ENCODE assay signal across 24 mouse cellular contexts in the genomic region with DNA sequence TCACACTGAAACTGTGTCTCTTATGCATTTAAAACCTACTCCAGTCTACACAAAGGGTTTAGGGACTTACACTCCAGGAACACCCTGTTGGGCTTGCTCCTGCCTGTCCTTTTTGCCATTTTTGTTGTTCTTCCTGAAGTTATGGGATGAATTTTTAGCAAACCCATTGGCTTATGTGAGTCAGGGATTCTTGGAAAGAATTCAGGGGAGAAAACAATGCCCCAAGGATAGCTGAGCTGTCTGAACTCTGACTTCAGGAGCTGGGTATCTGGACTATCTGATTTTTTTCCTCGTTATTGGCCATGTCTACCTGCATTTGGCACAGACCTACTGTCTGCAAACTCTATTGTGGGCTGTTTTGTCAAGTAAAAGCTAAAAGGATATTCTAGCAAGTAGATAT. TPM values are rescaled to one million over a fixed set of nuclear protein-coding genes. Genes with fewer than 3 reads are reported as not detected.
DNase-seq lines count a peak whose midpoint lies in the region; ATAC-seq and TF ChIP-seq lines count a peak whose summit lies in the region.
"Had no signal": no experiment of that assay in that cellular context is flagged by ENCODE, and none has a peak within 500 bp of the region (broad histone marks: within the 10 kb centered on the region; RNA-seq: fewer than 3 reads in every experiment).

No protein-coding gene starts in this region.

- ATAC-seq in midbrain, embryonic 13.5 days, result no peak
- ATAC-seq in midbrain, postnatal 0 days (ENCODE audit: low FRiP score), result no peak
- ATAC-seq in neural tube, embryonic 15.5 days (ENCODE audit: low FRiP score), result no peak
- ATAC-seq: CD4-positive, CD25-positive, alpha-beta regulatory T cell, adult 4 months; forebrain, embryonic 16.5 days had no signal

- H3K36me3 ChIP-seq in midbrain, embryonic 13.5 days, result no peaks in the 10 kb centered on the region; the same call in 1 of the 2 replicates
- 0 out of 2 replicates have a peak, but pooled peaks cover 2% of the 10 kb centered on the region for H3K36me3 ChIP-seq in midbrain, postnatal 0 days (ENCODE audit: insufficient read depth, low read length)
- H3K36me3 ChIP-seq in neural tube, embryonic 15.5 days, result no peaks in the 10 kb centered on the region
- H3K36me3 ChIP-seq: embryonic facial prominence, embryonic 13.5 days; embryonic facial prominence, embryonic 15.5 days; forebrain, embryonic 10.5 days; forebrain, embryonic 12.5 days; G1E had no signal

- H3K9me3 ChIP-seq in midbrain, embryonic 13.5 days, result no peaks in the 10 kb centered on the region
- no peaks in the 10 kb centered on the region for H3K9me3 ChIP-seq in midbrain, postnatal 0 days (ENCODE audit: low read length)
- H3K9me3 ChIP-seq in neural tube, embryonic 15.5 days (replicated peaks), result no peaks in the 10 kb centered on the region
- H3K9me3 ChIP-seq: embryonic facial prominence, embryonic 13.5 days; embryonic facial prominence, embryonic 15.5 days; forebrain, embryonic 10.5 days; forebrain, embryonic 12.5 days; G1E had no signal

- H3K27ac ChIP-seq in midbrain, embryonic 13.5 days, result 0 out of 2 replicates have a peak overlapping the region, but pooled peaks have one; percentile 19
- H3K27ac ChIP-seq in midbrain, postnatal 0 days (ENCODE audit: low read depth, low read length), result no peak overlapping the region
- no peak overlapping the region for H3K27ac ChIP-seq in neural tube, embryonic 15.5 days (replicated peaks)
- H3K27ac ChIP-seq: embryonic facial prominence, embryonic 13.5 days; embryonic facial prominence, embryonic 15.5 days; forebrain, embryonic 10.5 days; forebrain, embryonic 12.5 days had no signal

- peaks cover 19% of the 10 kb centered on the region; the same call in 1 of the 2 replicates for H3K4me1 ChIP-seq in midbrain, embryonic 13.5 days (replicated peaks)
- no peaks in the 10 kb centered on the region for H3K4me1 ChIP-seq in midbrain, postnatal 0 days (ENCODE audit: insufficient read depth, low read length)
- peaks cover 16% of the 10 kb centered on the region for H3K4me1 ChIP-seq in neural tube, embryonic 15.5 days
- H3K4me1 ChIP-seq: embryonic facial prominence, embryonic 15.5 days had no signal

- no peak overlapping the region for H3K4me2 ChIP-seq in midbrain, embryonic 13.5 days (replicated peaks)
- no peak overlapping the region for H3K4me2 ChIP-seq in midbrain, postnatal 0 days (ENCODE audit: low read depth, low read length, poor library complexity, severe bottlenecking)
- H3K4me2 ChIP-seq in neural tube, embryonic 15.5 days, result no peak overlapping the region
- H3K4me2 ChIP-seq: embryonic facial prominence, embryonic 13.5 days; embryonic facial prominence, embryonic 15.5 days; forebrain, embryonic 12.5 days had no signal

- H3K9ac ChIP-seq in midbrain, embryonic 13.5 days (replicated peaks), result no peak overlapping the region
- H3K9ac ChIP-seq in midbrain, postnatal 0 days (replicated peaks; ENCODE audit: low read length, poor library complexity, severe bottlenecking), result no peak overlapping the region
- no peak overlapping the region for H3K9ac ChIP-seq in neural tube, embryonic 15.5 days (replicated peaks)
- H3K9ac ChIP-seq: embryonic facial prominence, embryonic 13.5 days; embryonic facial prominence, embryonic 15.5 days; forebrain, embryonic 12.5 days had no signal

- no peak for TF ChIP-seq CTCF in midbrain, postnatal 0 days (IDR thresholded peaks at IDR 0.05)

- H3K27me3 ChIP-seq in midbrain, embryonic 13.5 days, result no peaks in the 10 kb centered on the region
- no peaks in the 10 kb centered on the region for H3K27me3 ChIP-seq in midbrain, postnatal 0 days (ENCODE audit: insufficient read depth, low read length)
- H3K27me3 ChIP-seq in neural tube, embryonic 15.5 days (replicated peaks), result no peaks in the 10 kb centered on the region
- H3K27me3 ChIP-seq: CH12.LX; embryonic facial prominence, embryonic 13.5 days; embryonic facial prominence, embryonic 15.5 days; forebrain, embryonic 12.5 days had no signal

- no peak overlapping the region for H3K4me3 ChIP-seq in midbrain, embryonic 13.5 days (replicated peaks)
- H3K4me3 ChIP-seq in midbrain, postnatal 0 days (ENCODE audit: low read depth, low read length), result no peak overlapping the region
- H3K4me3 ChIP-seq in neural tube, embryonic 15.5 days (replicated peaks), result no peak overlapping the region
- H3K4me3 ChIP-seq: embryonic facial prominence, embryonic 13.5 days; embryonic facial prominence, embryonic 15.5 days; erythroblast, embryonic 14.5 days; forebrain, embryonic 10.5 days; forebrain, embryonic 12.5 days had no signal

- no peak for DNase-seq in midbrain, postnatal 0 days (ENCODE audit: low spot score)
- DNase-seq in 3T3-L1 (ENCODE audit: low read depth, low spot score), result peak; percentile 51
- peak; percentile 70 for DNase-seq in Muller cell, postnatal 12 days (ENCODE audit: inconsistent ontology term)
- DNase-seq: adrenal gland, adult 2 months; adrenal gland, postnatal 10 days; adrenal gland, postnatal 25 days; B cell, adult 2 months; cerebellum, adult 11 months; cerebellum, adult 18-20 months; cerebellum, adult 8-10 months; cerebellum, adult 9-11 months; cerebellum, postnatal 14 days; cerebellum, postnatal 36 days had no signal

- WGBS in midbrain, embryonic 13.5 days, result 71% methylated on average over 1 of the region's 1 CpGs
- 59% methylated on average over 1 of the region's 1 CpGs for WGBS in midbrain, postnatal 0 days
- 77% methylated on average over 1 of the region's 1 CpGs for whole genome bisulfite sequencing in neural tube, embryonic 15.5 days

RNA-seq across cellular contexts. Expression of a gene that starts 20.5 kb away (rescaled TPM):
- 56.2 and 61.8 TPM in 2 replicates for polyA plus RNA-seq in midbrain, embryonic 13.5 days (2015; fragmentation: Nextera tagmentation; extraction: Ambion mirVana)
- total RNA-seq in midbrain, postnatal 0 days (2014; rRNA removed), result 219 and 234 TPM in 2 replicates
- 116 and 120 TPM in 2 replicates for polyA plus RNA-seq in midbrain, postnatal 0 days (2015; fragmentation: Nextera tagmentation; extraction: Ambion mirVana)
- 90.1 and 101 TPM in 2 replicates for polyA plus RNA-seq in neural tube, embryonic 15.5 days (2015; fragmentation: Nextera tagmentation; extraction: Ambion mirVana)
- total RNA-seq: CH12.LX had no signal
- polyA plus RNA-seq: erythroblast, embryonic 14.5 days; G1E had no signal
